Mouse (Mus musculus): Measurements from ENCODE around the gene Ccdc163. TPM values are rescaled to one million over a fixed set of nuclear protein-coding genes. Genes with fewer than 3 reads are reported as not detected.

Gene Ccdc163
- total RNA-seq, 2 experiments from 2014 or later = 5.0 to 7.5 TPM

- DNase-seq = no peak
Observed at GRCm38 (mm10) chr4:116780541-116780940, 72.2 kb downstream of the Ccdc163 start.

- DNase-seq = no peak
Observed at GRCm38 (mm10) chr4:116781366-116781765, 73.1 kb downstream of the Ccdc163 start.

- DNase-seq = no peak
Observed at GRCm38 (mm10) chr4:116782171-116782570, 73.9 kb downstream of the Ccdc163 start.

- DNase-seq = no peak
Observed at GRCm38 (mm10) chr4:116786587-116786986, 78.3 kb downstream of the Ccdc163 start.

- DNase-seq = no peak
Observed at GRCm38 (mm10) chr4:116787985-116788760, 79.9 kb downstream of the Ccdc163 start.

GRCm38 (mm10) chr4:116788956-116789355, 80.6 kb downstream of the Ccdc163 start:
- DNase-seq = peak; percentile 72

GRCm38 (mm10) chr4:116792453-116792852, 84.1 kb downstream of the Ccdc163 start:
- DNase-seq = no peak

- no peak for DNase-seq
Observed at GRCm38 (mm10) chr4:116794273-116794672, 86.0 kb downstream of the Ccdc163 start.

- no peak for DNase-seq
Observed at GRCm38 (mm10) chr4:116796442-116797110, 88.3 kb downstream of the Ccdc163 start.

GRCm38 (mm10) chr4:116799901-116800300, 91.6 kb downstream of the Ccdc163 start:
- no peak for DNase-seq

Other genes with a start within 250 kb of the Ccdc163 start
- gene Mast2, start 244.3 kb upstream of the Ccdc163 start, total RNA-seq (2021) = 10 to 100 TPM; 50.1 to 59.8 TPM
- 10 to 100 TPM; 14.4 to 15.2 TPM for gene Ipp, start 201.0 kb upstream of the Ccdc163 start, total RNA-seq (2021)
- 10 to 100 TPM; 15.7 to 16.4 TPM for gene Tmem69, start 152.6 kb upstream of the Ccdc163 start, total RNA-seq (2021)
- gene Gpbp1l1, start 150.9 kb upstream of the Ccdc163 start, total RNA-seq (2021) = 10 to 100 TPM; 32.0 to 34.3 TPM
- gene Ccdc17, start 111.9 kb upstream of the Ccdc163 start, total RNA-seq (2021) = 1 to 10 TPM; 2.1 to 2.4 TPM
- gene Nasp, start 80.6 kb upstream of the Ccdc163 start, total RNA-seq (2021) = 10 to 100 TPM; 22.2 to 28.5 TPM
- gene Akr1a1, start 56.8 kb upstream of the Ccdc163 start, total RNA-seq (2021) = 100 to 1,000 TPM; 300 to 334 TPM
- 100 to 1,000 TPM; 241 to 242 TPM for gene Prdx1, start 23.0 kb upstream of the Ccdc163 start, total RNA-seq (2021)
- 10 to 100 TPM; 23.0 to 25.6 TPM for gene Mmachc, start 103 bp upstream of the Ccdc163 start, total RNA-seq (2021)
- 1 to 10 TPM; 2.9 to 3.0 TPM for gene Tesk2, start 12.4 kb downstream of the Ccdc163 start, total RNA-seq (2021)
- 10 to 100 TPM in 1 of 2 experiments, 1 to 10 TPM in 1; 8.3 to 11.7 TPM for gene Toe1, start 99.1 kb downstream of the Ccdc163 start, total RNA-seq (2021)
- gene Mutyh, start 99.2 kb downstream of the Ccdc163 start, total RNA-seq (2021) = 1 to 10 TPM; 1.4 to 3.9 TPM
- gene Hpdl, start 113.2 kb downstream of the Ccdc163 start, total RNA-seq (2021) = 1 to 10 TPM; 1.5 to 2.3 TPM
- under 1 TPM; 0.35 to 0.47 TPM for gene Zswim5, start 168.9 kb downstream of the Ccdc163 start, total RNA-seq (2021)